Mouse (Mus musculus): ENCODE measurements around the gene Phf14.
"Not testable (repeated sequence)": the region's sequence is repeated elsewhere in the genome, so short reads cannot be mapped to it uniquely, and the experiment has no call there.

Gene Phf14

GRCm38 (mm10) chr6:12089439-12089992 lies 181.9 kb downstream of the Phf14 start:
- no peak for DNase-seq (ENCODE audit: low spot score)

DNA sequence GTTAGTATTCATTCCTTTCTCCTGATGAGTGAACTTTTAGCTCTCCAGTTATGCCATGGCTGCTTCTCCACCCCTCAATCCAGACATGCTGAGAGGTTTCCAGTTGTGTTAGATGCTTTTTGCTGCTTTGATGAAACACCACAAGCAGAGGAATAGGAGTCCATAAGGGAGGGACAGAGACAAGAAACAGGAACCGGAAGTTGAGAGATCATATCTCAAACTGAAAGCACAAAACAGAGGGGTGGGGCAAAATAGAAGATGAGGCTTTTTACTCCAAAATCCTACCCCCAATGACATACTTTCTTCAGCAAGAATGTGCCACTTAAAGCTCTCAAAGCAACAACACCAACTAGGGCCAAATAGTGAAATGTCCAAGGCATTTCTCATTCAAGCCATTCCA lies 188.1 kb downstream of the Phf14 start:
- no peak for DNase-seq (ENCODE audit: low spot score)

DNA sequence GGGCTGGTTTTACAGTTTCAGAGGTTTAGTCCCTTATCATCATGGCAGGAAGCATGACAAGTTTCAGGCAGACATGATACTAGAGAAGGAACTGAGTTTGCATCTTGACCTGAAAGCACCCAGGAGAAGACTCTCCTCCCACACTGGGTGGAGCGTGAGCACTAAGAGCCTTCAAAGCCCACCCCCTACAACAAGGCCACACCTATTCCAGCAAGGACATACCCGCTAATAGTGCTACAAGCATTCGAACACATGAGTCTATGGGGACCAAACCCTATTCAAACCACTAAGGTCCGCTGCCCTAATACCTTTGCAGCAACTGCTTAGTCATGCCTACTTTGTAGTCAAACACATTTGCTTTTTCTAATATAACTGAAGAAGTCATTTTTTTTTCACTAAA lies 189.5 kb downstream of the Phf14 start:
- no peak for DNase-seq (ENCODE audit: low spot score)

DNA sequence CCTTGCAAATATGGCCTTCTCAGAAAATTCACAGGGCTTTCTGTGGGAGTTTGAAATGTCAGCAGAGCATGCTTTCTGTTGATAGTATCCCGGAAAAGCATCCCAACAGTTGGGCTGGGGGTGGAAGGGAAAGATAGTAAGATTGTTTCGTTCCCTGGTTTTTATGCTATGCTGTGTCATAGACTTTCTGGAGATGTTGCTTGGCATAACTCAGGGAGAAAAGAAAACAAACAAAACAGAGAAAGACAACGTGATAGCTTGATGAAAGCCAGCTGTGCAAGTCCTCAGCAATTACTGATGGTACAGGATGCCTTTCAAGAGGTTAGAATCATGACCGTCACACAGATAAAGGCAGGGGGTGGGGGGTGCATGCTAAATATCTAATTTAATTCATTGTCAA lies 197.5 kb downstream of the Phf14 start:
- DNase-seq (ENCODE audit: low spot score): no peak

DNA sequence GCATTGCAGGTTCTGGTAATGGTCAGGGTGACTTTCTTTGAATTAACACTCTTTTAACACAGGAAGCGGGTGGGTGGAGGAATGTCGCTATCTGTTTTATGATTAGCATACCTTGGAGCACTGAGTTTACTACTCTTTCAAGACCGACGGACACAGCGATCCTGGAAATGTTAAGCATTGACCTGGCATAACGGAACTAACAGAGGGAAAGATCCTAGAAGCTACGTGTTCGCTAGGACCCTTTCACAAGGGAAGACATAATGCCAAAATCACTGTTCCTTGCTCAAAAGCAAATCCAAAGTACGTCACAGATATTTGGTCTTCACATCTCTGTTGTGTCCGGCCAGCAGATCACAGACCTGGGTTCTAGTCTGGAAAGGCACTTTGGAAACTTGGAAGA lies 199.7 kb downstream of the Phf14 start:
- no peak for DNase-seq (ENCODE audit: low spot score)

GRCm38 (mm10) chr6:12107786-12108185 lies 200.2 kb downstream of the Phf14 start:
- no peak for DNase-seq (ENCODE audit: low spot score)

DNA sequence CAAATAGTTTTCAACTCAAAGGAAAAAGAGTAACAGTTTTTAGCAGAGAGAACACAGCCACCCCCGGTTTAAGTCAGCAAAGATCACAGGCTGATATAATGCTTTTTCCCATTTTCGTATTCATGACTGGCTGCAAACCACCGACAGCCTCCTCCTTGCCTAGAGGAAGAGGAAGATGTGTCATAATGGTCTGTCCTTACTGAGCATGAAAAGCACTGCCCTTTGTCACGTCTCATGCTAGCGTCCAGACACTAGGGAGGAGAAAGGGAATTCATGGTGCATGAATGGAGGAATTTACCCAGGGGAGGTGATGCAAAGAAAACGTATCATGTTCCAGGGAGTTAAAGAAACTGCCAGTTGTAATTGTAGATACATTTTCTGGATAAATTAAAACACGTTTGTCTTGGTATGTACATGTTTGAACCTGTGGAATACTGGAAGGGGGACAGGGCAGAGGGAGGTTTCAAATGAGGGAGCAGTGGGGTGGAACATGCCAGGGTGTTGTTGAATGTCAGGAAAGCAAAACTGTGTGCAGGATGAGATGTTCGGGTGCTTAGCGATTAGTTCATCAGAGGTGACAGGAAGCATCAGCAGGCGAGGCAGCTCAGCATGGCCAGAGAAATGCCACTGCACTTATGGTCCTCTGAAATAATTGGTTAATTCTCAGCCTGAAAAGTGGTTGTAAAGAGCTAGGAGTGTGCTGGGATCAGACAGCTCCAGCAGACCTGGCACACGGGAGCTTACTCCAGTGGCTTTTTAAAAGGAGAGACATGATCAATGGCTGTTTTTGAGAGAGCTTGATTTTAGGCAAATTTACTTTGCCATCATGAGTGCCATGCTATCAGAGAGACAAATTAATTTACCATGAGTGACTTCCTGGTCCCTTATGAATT lies 209.6 kb downstream of the Phf14 start:
- DNase-seq (ENCODE audit: low spot score): no peak

GRCm38 (mm10) chr6:12117819-12118570 lies 210.4 kb downstream of the Phf14 start:
- no peak for DNase-seq (ENCODE audit: low spot score)

DNA sequence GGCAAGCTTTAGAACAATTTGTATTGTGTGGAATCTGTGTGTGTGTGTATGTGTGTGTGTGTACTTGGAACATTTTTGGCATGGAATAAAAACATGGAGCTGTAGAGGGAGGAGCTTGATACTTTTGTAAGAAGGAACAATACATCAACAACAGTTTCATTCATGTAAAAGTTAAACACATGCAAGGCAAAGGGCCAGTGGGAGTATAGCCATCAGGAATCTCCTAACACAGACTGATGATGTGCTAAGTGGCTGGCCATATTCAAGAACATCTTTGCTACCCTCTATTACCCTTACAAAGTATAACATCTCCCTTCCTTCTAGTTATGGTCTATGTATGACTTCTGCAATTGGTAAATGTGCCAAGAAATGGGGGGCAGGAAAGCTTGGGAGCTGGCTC lies 215.2 kb downstream of the Phf14 start:
- no peak for DNase-seq (ENCODE audit: low spot score)

DNA sequence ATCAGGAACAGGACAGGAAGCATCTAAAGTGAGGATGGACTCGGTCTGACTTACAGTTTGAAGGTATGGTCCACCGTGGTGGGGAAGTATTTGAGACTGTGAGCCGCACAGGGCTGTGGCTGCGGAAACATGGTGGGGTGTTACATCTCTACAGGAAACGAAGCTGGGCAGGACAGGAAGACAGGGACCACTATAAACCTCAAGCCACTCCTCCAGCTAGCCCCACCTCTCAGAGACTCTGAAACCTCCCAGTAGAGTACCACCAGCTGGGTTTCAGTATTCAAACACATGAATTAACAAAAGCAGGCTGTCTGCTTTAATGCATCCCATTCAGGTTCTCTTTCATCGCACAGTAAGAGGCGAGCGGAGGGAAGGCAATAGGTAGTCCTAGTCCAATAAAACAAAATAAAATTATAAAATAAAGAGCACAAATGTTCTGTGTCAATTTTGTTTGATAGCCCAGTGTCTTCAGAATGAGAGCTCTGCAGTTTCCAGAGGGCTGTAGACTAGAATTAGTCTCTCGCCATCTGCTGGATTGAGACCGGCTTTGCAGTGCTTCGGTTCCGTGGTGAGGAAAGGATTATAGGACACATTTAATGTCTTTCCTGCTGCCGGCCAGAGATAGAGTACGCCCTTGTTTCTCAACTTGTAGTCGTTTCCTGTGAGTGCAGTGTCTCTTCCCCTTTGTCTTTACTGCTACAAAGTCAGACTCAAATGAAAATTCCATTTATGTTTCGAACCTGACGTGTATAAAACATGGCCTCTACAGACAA lies 217.6 kb downstream of the Phf14 start:
- DNase-seq (ENCODE audit: low spot score): peak; percentile 21

DNA sequence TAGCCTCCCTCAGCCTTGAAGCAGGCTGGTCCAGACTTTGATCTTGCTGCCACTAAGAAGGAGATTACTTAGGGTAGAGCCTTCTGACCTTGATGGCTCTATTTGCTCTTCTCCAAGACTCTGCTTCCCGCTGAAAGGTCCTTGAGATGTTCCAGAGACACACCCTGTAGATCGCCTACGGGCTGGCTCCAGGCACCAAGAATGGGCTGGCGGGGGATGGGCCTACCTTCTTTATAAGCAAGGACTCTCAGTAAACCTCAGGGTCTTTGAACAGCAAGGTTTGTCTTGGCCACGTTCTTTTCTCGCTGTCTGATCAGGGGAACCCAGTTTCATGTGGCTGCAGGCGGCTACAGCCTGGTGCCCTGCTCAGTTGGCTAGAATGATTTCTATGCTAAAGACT lies 219.0 kb downstream of the Phf14 start:
- DNase-seq (ENCODE audit: low spot score): not testable (repeated sequence)

GRCm38 (mm10) chr6:12127287-12127686 lies 219.7 kb downstream of the Phf14 start:
- no peak for DNase-seq (ENCODE audit: low spot score)

All from ovary, postnatal 14 days (tissue).